Mouse (Mus musculus): ENCODE data around the gene Med19. TPM values are rescaled to one million over a fixed set of nuclear protein-coding genes. Genes with fewer than 3 reads are reported as not detected.
"Not testable (repeated sequence)": the region's sequence is repeated elsewhere in the genome, so short reads cannot be mapped to it uniquely, and the experiment has no call there.

Med19 gene
- total RNA-seq, 2 experiments from 2014 or later: 33.9 to 34.4 TPM

DNA sequence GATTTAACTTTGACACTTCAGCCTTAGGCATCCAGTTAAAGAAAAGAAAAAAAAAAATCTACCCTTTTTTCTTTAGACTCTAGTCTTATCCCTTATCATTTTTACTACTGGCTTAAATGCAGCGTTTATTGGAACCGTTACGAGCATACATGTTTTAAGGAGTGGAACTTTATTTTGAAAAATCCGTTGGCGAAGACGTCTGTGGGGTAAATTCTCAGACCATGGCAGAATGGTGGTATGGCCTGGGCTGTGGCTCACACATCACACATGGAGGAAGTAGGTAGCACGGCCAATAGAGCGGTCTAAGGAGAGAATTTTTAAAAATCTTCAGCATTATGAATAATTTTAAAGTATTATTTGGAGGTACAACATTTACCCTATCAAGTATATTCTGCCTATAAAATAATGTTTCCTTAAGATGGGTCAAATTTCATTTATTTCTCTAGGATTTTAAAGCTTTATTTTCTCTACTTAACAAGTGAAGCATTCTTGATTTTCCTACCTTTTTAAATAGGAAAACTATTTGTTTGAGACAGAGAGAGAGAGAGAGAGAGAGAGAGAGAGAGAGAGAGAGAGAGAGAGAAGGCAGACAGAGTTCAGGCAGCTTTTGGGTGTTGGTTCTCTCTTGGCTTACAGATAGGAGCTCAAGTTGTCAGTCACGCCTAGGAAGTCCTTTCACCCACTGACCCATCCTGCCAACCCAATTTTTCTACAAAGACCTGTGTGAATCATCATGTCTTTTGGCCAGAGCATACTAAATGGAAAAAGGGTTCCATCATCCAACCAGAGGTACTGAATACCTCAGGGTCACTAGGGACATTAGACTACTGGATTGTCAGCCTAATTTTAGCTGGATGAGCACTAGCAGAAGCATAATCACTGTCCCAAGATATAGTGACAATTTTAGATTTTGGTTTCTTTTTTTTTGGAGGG, 38.5 kb downstream of the Med19 start:
- no peak for DNase-seq (ENCODE audit: low spot score in 2 of 2)

DNA sequence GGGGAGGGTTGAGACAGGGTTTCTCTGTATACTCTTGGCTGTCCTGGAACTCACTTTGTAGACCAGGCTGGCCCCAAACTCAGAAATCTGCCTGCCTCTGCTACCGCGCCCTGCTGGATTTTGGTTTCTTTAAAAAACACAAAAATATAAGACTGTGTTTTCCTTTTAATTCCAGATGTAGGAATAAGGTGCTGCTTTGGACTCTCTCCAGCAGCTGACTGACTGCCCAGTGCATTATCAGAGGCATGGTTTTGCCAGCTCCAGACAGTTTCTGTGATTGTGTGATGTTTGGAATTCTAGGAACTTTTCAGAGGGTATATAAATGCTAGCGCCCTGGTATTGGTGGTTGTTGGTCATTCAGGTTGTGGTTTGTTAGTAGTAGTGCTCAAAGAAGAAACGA, 39.2 kb downstream of the Med19 start:
- no peak for DNase-seq (ENCODE audit: low spot score in 2 of 2)

DNA sequence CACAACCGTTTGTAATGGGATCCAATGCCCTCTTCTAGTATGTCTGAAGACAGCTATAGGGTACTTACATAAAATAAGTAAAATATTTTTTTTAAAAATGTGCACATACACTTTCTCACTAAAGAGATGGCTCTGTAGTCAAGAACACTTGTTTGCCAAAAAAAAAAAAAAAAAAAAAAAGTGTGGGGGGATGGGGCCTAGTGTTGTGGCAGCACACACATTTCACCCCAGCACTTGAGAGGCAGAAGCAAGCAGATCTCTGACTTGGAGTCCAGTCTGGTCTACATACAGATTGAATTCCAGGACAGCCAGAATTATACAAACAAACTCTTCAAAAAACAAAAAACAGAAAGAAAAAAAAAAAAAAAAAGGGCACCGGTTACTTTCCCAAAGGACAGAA, 42.5 kb downstream of the Med19 start:
- DNase-seq (ENCODE audit: low spot score in 2 of 2): no peak

DNA sequence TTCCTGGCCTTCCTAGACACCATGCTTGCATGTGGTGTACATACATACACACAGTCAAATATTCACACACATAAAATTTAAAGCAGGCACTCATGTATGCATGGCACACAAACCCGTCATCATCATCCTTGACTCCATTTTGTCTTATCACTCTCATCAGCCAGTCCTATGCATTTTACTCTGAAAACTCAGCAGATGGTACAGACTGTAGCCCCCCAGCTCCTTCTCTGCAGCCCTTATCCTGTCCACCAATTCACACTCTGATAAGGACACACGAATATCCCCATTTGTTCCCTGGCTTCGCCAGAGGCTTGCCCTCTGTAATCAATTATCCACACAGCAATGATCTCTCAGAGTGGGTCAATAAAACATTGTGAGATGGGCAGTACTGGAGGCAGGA, 43.0 kb downstream of the Med19 start:
- no peak for DNase-seq (ENCODE audit: low spot score in 2 of 2)

DNA sequence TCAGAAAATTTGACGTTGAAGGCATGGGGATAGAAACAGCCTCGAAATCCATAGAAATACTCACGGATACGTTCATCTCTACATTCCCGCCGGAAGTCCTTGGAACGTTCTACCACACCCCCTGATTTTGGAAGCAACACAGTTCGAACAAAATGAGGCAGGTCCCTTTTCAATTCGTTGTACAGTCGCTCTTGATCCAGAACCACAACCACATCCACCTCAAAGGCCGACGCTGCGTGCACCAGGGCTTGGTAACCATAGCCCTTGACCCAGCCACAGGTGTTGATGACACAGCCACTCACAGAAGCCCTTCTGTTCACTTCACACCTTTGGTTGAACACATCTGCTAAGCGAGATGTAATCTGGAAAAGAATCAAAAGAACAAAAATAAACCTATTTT, 45.7 kb downstream of the Med19 start:
- DNase-seq (ENCODE audit: low spot score in 2 of 2): no peak

DNA sequence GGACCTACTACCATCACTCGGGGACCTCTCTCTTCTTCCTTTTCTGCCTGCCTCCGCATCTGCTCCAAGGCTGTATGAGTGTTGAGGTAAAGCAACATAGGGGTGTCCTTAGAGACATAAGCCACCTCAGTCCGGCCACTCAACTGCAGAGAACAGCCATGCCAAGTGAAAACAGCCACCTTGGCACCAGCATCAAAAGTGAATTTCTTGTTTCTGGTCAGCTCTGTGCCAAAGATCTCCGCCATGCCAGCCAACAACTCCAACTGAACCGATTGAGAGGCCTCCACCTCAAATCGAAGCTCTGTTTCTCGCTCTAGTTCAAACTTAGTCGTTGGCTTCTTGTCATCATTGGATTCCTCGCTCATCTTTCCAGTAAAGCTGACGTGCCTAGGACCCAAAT, 47.6 kb downstream of the Med19 start:
- no peak for DNase-seq (ENCODE audit: low spot score in 2 of 2)

DNA sequence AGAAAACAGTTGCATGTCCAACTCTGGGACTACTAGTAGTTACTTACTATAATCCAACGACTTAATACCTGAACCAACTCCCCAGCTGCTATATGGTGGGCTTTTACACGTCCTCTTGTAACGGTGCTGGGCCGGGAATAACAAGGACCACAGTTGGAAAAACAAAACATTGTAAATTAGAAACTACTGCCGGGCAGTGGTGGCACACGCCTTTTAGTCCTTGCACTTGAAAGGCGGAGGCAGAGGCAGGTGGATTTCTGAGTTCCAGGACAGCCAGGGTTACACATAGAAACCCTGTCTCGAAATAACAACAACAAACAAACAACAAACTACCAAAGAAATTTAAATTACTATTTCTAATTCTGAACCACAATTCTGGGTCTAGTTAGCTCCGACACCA, 48.5 kb downstream of the Med19 start:
- no peak for DNase-seq (ENCODE audit: low spot score in 2 of 2)

DNA sequence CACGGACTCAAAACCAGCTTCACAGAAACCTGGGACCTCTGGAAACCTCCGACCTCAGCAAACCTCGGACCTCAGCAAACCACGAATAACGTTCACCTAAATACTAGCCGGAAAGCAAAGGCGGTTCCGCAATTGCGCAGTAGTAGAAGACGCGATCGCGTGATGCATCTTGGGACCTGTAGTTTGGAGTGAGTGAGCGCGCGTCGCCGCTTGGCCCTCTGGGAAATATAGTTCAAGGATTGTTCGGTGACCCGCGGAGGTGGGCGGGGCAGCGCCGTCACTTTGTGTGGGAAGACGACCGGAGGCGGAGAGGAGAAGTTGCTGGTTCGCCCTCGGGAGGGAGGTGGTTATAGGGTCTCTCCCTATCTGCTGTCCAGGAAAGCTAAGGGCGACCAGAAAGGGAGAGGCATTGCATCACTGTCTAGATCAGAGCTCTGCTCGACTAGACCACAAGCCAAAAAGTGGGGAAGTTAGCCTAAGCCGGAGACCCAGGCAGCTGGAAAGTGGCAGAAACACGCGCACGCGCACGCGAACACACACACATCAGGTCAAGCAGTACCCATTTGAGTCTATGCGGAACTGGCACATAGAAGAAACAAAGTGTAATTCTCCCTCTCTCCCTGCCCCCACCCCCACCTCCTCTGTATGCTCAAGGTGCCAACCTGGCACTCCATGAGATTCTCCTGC, 49.1 kb downstream of the Med19 start, which contains the start of gene Clp1:
TSS of gene Clp1 (minus strand) at position 179 of the 687 bp plus-strand sequence.
- peak; percentile 93 to 99 for DNase-seq (ENCODE audit: low spot score in 2 of 2)

DNA sequence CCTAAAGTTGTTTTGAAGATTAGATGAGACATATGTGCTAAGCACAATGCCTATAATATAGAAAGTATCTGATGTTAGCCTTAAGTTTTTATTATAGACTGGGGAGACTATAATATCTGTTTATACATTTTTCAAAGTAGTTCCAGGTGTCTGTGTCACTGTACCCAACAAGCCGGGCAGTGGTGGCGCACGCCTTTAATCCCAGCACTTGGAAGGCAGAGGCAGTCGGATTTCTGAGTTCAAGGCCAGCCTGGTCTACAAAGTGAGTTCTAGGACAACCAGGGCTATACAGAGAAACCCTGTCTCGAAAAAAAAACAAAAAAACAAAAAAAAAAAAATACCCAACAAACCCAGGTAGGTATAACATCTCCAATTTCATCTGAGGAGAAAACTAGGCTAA, 50.0 kb downstream of the Med19 start:
- DNase-seq (ENCODE audit: low spot score in 2 of 2): not testable (repeated sequence)

DNA sequence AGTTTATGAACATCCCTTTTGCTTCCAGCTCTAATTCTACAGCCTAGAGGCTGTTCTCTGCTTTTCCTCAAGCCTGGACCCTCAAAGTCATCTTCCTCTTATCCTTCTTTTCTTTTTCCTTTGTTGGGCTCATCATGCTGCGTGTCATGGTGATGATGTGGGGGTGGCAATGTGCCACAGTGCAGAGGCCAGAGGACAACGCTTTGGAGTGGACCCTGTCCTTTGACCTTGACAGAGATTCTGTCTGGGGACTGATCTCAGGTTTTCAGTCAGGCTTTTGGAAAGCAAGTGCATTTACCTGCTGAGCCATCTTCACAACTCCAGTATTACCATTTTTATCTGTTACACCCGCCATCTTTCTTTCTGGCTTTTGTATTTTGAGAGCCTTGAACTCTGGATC, 53.0 kb downstream of the Med19 start:
- no peak for DNase-seq (ENCODE audit: low spot score in 2 of 2)

DNA sequence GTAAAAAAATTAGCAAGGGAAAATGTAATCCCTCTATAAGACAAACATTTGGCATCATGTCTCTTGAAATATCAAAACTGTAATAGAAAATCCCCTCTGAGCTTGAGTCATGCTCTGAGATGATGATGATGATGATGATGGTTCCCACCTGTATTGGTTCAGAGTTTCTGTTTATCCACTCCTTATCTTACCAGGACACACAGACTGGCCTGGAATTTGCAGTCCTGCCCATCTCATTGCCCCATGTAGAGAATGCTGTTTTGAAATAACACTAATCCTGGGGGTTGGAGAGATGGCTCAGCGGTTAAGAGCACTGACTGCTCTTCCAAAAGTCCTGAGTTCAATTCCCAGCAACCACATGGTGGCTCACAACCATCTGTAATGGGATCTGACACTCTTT, 54.2 kb downstream of the Med19 start:
- DNase-seq (ENCODE audit: low spot score in 2 of 2): no peak

DNA sequence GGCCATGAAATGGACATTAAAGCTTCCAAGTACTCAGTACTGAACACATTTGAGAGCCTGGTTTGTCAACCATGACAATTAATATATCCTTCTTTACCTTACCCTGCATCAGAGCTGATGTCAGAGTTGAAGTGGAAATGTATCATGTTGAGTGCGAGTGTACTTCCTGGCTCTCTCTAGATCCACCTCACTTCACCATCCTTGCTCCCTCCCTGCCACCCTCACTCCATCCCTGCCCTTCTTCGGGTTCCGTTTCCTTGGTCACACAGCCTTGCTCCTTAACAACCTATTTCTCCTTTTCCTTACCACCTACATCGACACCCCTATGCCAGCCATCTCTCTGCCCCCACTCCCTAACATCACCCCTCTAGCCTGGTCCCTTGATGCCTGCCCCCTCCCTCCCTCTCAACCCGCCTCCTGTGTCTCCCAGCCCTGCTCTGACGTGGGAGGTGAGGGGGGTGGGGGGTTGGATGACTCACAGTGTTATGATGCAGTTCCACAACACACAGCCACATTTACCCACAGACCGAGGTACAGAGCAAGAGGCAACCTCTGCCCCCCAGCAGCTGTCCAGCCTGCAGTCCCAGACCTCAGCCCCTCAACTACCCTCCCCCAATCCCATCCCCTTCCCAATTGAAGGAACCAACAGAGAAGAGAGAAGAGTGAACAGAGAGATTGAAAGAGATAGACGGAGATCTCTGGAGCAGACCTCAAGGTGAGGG, 55.5 kb downstream of the Med19 start, which contains the start of gene Ypel4:
TSS of gene Ypel4 (plus strand) at position 480 of the 722 bp plus-strand sequence.
- DNase-seq (ENCODE audit: low spot score in 2 of 2): peak; percentile 77 to 85

DNA sequence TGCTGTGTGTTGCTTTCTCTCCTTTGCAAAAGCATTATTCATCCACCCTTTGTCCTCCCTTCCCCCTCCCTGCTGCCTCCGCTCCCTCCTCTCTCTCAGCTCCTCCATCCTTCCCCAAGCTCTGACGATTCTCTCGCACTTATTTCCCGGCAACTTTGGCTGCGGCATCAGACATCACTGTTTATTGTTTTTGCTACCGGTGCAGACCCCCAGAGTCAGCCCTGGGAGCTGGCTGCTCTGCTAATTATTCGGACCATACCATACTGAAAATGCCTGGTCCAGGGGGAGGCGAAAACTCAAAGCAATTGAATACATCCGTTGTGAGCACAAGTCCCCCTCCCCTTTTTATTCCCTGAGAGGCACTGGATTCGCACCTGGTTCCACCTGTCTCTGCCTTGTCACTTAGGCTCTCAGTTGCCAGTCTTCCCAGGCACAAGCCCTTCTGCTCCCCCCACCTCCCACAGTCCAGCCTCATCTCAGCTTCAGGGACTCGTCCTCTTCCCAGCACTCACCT, 56.2 kb downstream of the Med19 start:
- peak in 1 of 2 experiments; percentile 46 for DNase-seq (ENCODE audit: low spot score in 2 of 2)

DNA sequence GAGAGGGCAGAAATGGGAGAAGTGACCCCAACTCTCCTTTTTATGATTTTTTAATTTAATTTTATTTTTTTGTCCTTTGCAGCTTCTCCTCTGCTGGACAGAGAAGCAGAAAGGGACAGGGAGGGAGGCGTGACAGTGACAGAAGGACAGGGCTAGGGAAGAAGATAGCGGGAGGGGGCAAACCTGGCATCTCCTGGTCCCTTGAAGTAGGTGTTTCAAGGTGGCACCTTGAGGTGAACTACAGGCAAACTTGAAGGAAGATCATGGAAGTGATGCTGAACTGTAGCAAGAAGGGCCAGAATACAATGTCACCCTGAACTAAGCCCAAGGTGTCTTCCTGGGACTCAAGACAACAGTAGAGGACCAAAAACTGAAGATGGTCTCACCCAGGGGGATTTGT, 56.7 kb downstream of the Med19 start:
- DNase-seq (ENCODE audit: low spot score in 2 of 2): no peak

DNA sequence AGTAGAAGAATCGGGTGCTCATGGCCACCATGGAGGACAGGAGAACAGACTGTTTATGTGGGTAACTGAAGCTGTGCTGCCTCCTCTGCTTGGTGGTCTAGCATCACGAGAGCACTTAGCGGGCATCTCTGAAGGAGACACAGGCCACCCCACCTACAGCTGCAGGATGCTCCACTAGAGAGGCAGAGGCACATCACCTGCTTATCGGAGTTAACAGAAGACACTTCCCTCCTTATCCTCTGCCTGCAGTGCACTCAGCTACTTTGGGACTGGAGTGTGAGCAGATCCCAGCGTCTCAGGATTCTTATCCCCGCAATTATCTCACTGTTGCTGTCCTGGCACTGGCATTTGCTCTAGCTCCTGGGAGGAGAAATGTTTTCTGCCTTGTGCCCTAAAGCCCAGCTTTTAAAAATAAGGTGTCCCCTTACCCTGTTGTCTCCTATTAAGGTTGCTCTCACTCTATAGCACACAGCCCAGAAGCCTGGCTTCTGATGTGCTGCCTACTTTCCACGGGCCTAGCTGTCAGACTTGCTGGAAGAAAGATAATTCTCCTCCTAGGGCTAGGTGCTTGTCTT, 57.2 kb downstream of the Med19 start:
- peak in 1 of 2 experiments; percentile 8 for DNase-seq (ENCODE audit: low spot score in 2 of 2)

DNA sequence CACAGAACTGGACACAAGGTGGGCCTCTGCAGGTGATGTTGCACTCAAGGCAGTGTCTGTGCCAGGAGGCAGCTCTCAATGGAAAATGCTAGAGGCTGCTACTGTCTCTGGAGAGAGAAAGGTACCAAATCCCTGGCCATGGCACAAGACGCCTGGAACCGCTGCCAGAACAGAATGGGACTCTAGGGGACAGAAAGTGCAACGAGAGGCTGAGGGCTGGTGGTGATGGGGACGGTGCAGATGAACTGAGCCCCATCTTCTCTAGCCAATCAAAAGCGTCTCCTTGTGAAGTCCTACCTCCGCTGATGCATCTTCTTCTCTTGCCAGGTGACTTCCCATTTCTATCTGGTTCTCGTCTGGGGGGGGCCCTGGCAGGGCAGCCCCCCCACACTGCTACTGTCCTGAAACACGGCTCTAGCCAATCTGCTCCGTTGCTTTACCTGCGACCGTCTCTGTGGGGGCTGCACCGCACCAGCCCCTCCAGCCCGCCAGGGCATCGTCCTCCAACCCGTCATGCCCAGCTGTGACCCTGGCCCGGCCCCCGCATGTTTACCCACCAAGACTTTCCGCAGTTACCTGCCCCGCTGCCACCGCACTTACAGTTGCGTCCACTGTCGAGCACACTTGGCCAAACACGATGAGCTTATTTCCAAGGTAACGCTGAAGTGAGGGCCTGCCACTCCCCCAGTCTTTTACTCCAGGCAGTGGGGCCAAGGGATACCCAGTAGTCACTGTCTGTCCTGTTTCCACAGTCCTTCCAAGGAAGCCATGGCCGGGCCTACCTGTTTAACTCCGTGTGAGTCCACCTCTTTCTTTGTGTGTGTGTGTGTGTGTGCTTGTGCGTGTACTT, 58.3 kb downstream of the Med19 start:
- DNase-seq (ENCODE audit: low spot score in 2 of 2): peak in 1 of 2 experiments; percentile 11

DNA sequence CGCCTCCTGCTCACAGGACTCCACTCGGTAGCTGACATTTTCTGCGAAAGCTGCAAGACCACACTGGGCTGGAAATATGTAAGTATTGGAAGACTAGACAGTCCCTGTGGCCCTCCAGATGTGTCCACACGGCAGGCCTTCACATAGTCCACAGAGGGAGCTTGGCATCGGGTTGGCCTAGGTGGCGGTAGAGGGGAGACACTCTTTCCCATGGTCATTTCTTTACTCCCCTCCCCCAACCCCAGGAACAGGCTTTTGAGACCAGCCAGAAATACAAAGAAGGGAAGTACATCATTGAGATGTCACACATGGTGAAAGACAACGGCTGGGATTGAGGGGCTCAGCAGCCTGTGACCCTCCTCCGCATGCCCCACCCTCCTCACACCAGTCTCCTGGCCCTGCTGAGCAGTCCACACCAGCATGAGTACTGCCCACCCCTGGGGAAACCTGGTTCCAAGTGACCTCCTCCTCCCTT, 59.3 kb downstream of the Med19 start:
- no peak for DNase-seq (ENCODE audit: low spot score in 2 of 2)
